Mouse (Mus musculus) testis, postnatal 10 days (tissue): ENCODE data around the gene Nfib.

ENCODE experiments used
- DNase-seq: peaks from one replicate; pipeline ENCODE4 v3.0.0; 2021; ENCODE audit warnings: low spot score

The Nfib gene

GRCm38 (mm10) chr4:82390545-82390944, 315.0 kb downstream of the Nfib start:
- no peak for DNase-seq

- DNase-seq = no peak
Observed at GRCm38 (mm10) chr4:82389876-82390275, 315.7 kb downstream of the Nfib start.

GRCm38 (mm10) chr4:82387620-82388019, 317.9 kb downstream of the Nfib start:
- DNase-seq = no peak

- DNase-seq = no peak
Observed at GRCm38 (mm10) chr4:82386222-82386993, 319.1 kb downstream of the Nfib start.

- no peak for DNase-seq
Observed at GRCm38 (mm10) chr4:82385638-82386037, 319.9 kb downstream of the Nfib start.

- no peak for DNase-seq
Observed at GRCm38 (mm10) chr4:82383991-82384731, 321.4 kb downstream of the Nfib start.

- no peak for DNase-seq
Observed at GRCm38 (mm10) chr4:82383346-82383745, 322.2 kb downstream of the Nfib start.

GRCm38 (mm10) chr4:82381786-82382185, 323.8 kb downstream of the Nfib start:
- DNase-seq = no peak

- no peak for DNase-seq
Observed at GRCm38 (mm10) chr4:82380578-82380977, 325.0 kb downstream of the Nfib start.

- no peak for DNase-seq
Observed at GRCm38 (mm10) chr4:82378050-82378449, 327.5 kb downstream of the Nfib start.

GRCm38 (mm10) chr4:82377621-82378020, 327.9 kb downstream of the Nfib start:
- DNase-seq = no peak

- no peak for DNase-seq
Observed at GRCm38 (mm10) chr4:82374560-82374959, 331.0 kb downstream of the Nfib start.

- no peak for DNase-seq
Observed at GRCm38 (mm10) chr4:82372217-82372616, 333.3 kb downstream of the Nfib start.

- DNase-seq = no peak
Observed at GRCm38 (mm10) chr4:82371471-82371870, 334.1 kb downstream of the Nfib start.

GRCm38 (mm10) chr4:82369011-82369776, 336.4 kb downstream of the Nfib start:
- DNase-seq = no peak

GRCm38 (mm10) chr4:82368091-82368775, 337.3 kb downstream of the Nfib start:
- no peak for DNase-seq

GRCm38 (mm10) chr4:82364696-82365385, 340.7 kb downstream of the Nfib start:
- no peak for DNase-seq

- DNase-seq = no peak
Observed at GRCm38 (mm10) chr4:82363951-82364350, 341.6 kb downstream of the Nfib start.

- DNase-seq = no peak
Observed at GRCm38 (mm10) chr4:82362294-82362693, 343.3 kb downstream of the Nfib start.

GRCm38 (mm10) chr4:82360081-82360511, 345.5 kb downstream of the Nfib start:
- no peak for DNase-seq

- DNase-seq = no peak
Observed at GRCm38 (mm10) chr4:82359110-82359509, 346.4 kb downstream of the Nfib start.
